Mouse (Mus musculus) limb, embryonic 14.5 days (tissue): Measurements from ENCODE around the gene Cped1. TPM values are rescaled to one million over a fixed set of nuclear protein-coding genes. Genes with fewer than 3 reads are reported as not detected.

Experiments
- ATAC-seq: fragments of 200-750 bp; cut with Nextera tagmentation; 2 replicates; pipeline ENCODE4 v1.8.0; 2017; ENCODE audit warnings: low read depth, moderate number of reproducible peaks, moderate TSS enrichment; ENCODE audit not compliant: low FRiP score
- DNase-seq: peaks from one replicate; pipeline ENCODE4 v3.0.0-alpha.2; 2015; ENCODE audit warnings: low spot score
- H3K27ac ChIP-seq: fragments of 300-500 bp; sonication (generic); replicated peaks from 2 replicates; pipeline ENCODE4 v1.5.1; 2014; ENCODE audit warnings: low read depth, mild to moderate bottlenecking, low read length, moderate library complexity, mixed read lengths
- H3K27me3 ChIP-seq: fragments of 300-500 bp; sonication (generic); 2 replicates; pipeline ENCODE4 v1.6.1; 2014; ENCODE audit warnings: low read length, mixed read lengths; ENCODE audit not compliant: control insufficient read depth, insufficient read depth
- H3K36me3 ChIP-seq: fragments of 300-500 bp; sonication (generic); 2 replicates; pipeline ENCODE4 v1.6.1; 2014; ENCODE audit warnings: mild to moderate bottlenecking, low read length, moderate library complexity, mixed read lengths; ENCODE audit not compliant: control insufficient read depth, insufficient read depth
- H3K4me1 ChIP-seq: fragments of 300-500 bp; sonication (generic); 2 replicates; pipeline ENCODE4 v1.6.1; 2014; ENCODE audit warnings: antibody characterized with exemption, low read length, mixed read lengths; ENCODE audit not compliant: control insufficient read depth, insufficient read depth
- H3K4me2 ChIP-seq: fragments of 300-500 bp; sonication (generic); replicated peaks from 2 replicates; pipeline ENCODE4 v1.6.1; 2014; ENCODE audit warnings: low read depth, mild to moderate bottlenecking, low read length, moderate library complexity; ENCODE audit not compliant: severe bottlenecking
- H3K4me3 ChIP-seq: fragments of 300-500 bp; sonication (generic); replicated peaks from 2 replicates; pipeline ENCODE4 v1.5.1; 2014; ENCODE audit warnings: low read length
- H3K9ac ChIP-seq: fragments of 300-500 bp; sonication (generic); 2 replicates; pipeline ENCODE4 v1.6.1; 2014; ENCODE audit warnings: mild to moderate bottlenecking, low read depth, low read length, moderate library complexity; ENCODE audit not compliant: severe bottlenecking
- H3K9me3 ChIP-seq: fragments of 300-500 bp; sonication (generic); 2 replicates; pipeline ENCODE4 v1.6.1; 2016; ENCODE audit warnings: low read length; ENCODE audit not compliant: control insufficient read depth
- POLR2A ChIP-seq: fragments of 200-500 bp; IDR thresholded peaks from 2 replicates; pipeline ENCODE4 v1.8.0; 2012; ENCODE audit warnings: inconsistent platforms, mild to moderate bottlenecking, moderate library complexity, borderline replicate concordance; ENCODE audit not compliant: insufficient read depth, insufficient read length; ENCODE audit errors: extremely low read depth
- WGBS: fragments of 180-500 bp; shearing (Covaris S2); extraction: QIAGEN DNeasy Blood & Tissue Kit; methylation state at CpG from one replicate; pipeline ENCODE4 v1.1.7; 2014; 5-methylcytosine and 5-hydroxymethylcytosine counted together
- polyA plus RNA-seq, 2 experiments: library from polyadenylated mRNA; depleted of rRNA in 1 of 2; stranded (reverse) in 1 of 2; unstranded in 1 of 2; fragments of >200 nt; fragmentation: Nextera tagmentation in 1 of 2; extraction: Ambion mirVana in 1 of 2; gene quantifications; 2 replicates each; pipeline versions ENCODE4 v1.2.1 to v1.2.3; 2012 to 2014

Gene Cped1
- polyA plus RNA-seq, 2 experiments, result 31.0 to 44.3 TPM

- H3K36me3 ChIP-seq, result peaks cover 8% of the 10 kb centered on the region; the same call in 1 of the 2 replicates
Measured at GRCm38 (mm10) chr6:22012501-22012900, 26.8 kb downstream of the Cped1 start.

DNA sequence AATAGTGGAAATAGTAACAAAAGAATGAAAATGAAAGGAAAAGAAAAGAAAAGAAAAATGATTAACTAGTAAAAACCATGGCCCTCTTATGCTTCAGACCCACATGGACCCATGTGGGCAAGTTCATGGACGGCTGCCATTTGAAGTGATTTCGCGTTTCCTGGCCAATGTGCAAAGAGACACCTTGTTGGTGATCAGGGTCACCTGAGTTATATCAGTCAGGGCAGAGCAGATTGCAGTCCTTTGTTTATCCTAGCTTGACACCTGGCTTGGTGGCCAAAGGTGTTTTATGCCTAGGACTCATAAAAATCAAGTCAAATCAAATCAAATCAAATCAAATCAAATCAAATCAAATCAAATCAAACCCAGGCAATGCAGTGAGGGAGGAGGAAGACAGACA, 27.7 kb downstream of the Cped1 start:
- ATAC-seq (no peak), DNase-seq (no peak)
- 93% methylated on average over 3 of the region's 3 CpGs for WGBS
- TF ChIP-seq POLR2A, result no peak
- Histone ChIP-seq H3K36me3 (peaks cover 14% of the 10 kb centered on the region; the same call in 1 of the 2 replicates), H3K27me3 (no peaks in the 10 kb centered on the region), H3K9ac (no peak overlapping the region), H3K4me2 (no peak overlapping the region), H3K9me3 (no peaks in the 10 kb centered on the region), H3K27ac (no peak overlapping the region), H3K4me1 (peaks cover 6% of the 10 kb centered on the region; the same call in 1 of the 2 replicates), H3K4me3 (no peak overlapping the region)

More at GRCm38 (mm10) chr6:22012501-22012900, 26.8 kb downstream of the Cped1 start:
- ATAC-seq (no peak), DNase-seq (no peak)
- no peaks in the 10 kb centered on the region for H3K9me3 ChIP-seq
- no peak for TF ChIP-seq POLR2A
- H3K9ac ChIP-seq, result no peak overlapping the region
- H3K27me3 ChIP-seq, result no peaks in the 10 kb centered on the region
- 65% methylated on average over 5 of the region's 5 CpGs for WGBS
- no peak overlapping the region for H3K4me2 ChIP-seq
- H3K27ac ChIP-seq, result no peak overlapping the region
- peaks cover 2% of the 10 kb centered on the region; the same call in 1 of the 2 replicates for H3K4me1 ChIP-seq
- H3K4me3 ChIP-seq, result no peak overlapping the region

DNA sequence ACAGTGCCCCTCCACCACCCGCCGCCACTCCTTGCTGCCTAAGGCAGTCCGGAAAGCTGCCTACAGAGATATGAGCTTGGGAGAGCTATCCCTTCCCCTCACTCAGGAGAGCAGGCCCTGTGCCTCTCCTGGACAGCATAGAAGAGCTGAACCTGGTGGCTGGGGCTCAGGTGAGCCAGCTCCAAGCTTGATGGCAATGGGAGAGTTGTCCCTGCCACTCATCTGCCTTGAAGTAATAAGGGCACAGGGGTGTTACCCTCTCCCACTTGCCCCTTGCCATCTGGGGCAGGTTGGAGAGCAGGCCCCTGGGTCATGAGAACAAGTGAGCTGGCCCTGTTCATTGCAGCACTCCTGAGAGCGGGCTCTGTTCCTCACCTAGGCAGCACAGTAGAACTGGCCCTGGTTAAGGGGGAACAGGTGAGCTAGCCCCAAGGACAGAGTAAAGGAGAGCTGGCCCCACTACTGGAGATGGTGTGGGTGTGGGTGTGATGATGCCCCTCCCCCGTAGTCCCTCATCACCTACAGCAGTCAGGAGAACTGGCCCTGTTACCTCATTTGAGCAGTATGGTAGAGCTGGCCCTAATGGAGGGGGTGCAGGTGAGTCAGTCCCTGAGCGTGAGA, 28.7 kb downstream of the Cped1 start:
- H3K4me2 ChIP-seq, result no peak overlapping the region
- peaks cover 16% of the 10 kb centered on the region; the same call in 1 of the 2 replicates for H3K36me3 ChIP-seq
- H3K9me3 ChIP-seq, result no peaks in the 10 kb centered on the region
- no peak overlapping the region for H3K27ac ChIP-seq
- H3K27me3 ChIP-seq, result no peaks in the 10 kb centered on the region
- H3K4me1 ChIP-seq, result peaks cover 10% of the 10 kb centered on the region; the same call in 1 of the 2 replicates
- no peak overlapping the region for H3K4me3 ChIP-seq
- no peak for TF ChIP-seq POLR2A
- no peak for DNase-seq
- no peak overlapping the region for H3K9ac ChIP-seq
- ATAC-seq, result no peak
- WGBS, result 95% methylated on average over 6 of the region's 6 CpGs

DNA sequence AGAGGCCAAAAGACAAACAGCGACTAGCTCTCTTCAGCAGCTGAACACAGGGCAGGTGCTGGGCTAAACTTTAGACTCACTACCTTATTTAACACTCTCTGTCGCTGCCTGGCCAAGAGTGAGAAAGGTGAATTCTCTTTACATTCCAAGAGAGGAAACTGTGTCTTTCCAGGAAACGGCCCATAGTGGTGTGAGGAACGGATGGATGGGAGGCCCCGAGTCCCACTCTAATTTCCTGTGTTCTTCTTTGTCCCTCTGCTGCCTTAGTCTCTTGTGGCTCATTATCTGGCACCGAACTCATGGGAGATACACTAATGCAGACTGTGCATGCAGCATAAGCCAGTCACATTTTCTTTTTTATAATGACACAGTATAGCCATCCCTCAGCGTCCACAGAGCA, 31.9 kb downstream of the Cped1 start:
- TF ChIP-seq POLR2A, result no peak
- peaks cover 16% of the 10 kb centered on the region; the same call in 1 of the 2 replicates for H3K36me3 ChIP-seq
- no peak overlapping the region for H3K4me2 ChIP-seq
- H3K4me1 ChIP-seq, result peaks cover 25% of the 10 kb centered on the region
- H3K27me3 ChIP-seq, result no peaks in the 10 kb centered on the region
- no peak overlapping the region for H3K9ac ChIP-seq
- ATAC-seq, result no peak
- no peak for DNase-seq
- no peaks in the 10 kb centered on the region for H3K9me3 ChIP-seq
- no peak overlapping the region for H3K4me3 ChIP-seq
- H3K27ac ChIP-seq, result no peak overlapping the region
- 61% methylated on average over 7 of the region's 7 CpGs for WGBS

DNA sequence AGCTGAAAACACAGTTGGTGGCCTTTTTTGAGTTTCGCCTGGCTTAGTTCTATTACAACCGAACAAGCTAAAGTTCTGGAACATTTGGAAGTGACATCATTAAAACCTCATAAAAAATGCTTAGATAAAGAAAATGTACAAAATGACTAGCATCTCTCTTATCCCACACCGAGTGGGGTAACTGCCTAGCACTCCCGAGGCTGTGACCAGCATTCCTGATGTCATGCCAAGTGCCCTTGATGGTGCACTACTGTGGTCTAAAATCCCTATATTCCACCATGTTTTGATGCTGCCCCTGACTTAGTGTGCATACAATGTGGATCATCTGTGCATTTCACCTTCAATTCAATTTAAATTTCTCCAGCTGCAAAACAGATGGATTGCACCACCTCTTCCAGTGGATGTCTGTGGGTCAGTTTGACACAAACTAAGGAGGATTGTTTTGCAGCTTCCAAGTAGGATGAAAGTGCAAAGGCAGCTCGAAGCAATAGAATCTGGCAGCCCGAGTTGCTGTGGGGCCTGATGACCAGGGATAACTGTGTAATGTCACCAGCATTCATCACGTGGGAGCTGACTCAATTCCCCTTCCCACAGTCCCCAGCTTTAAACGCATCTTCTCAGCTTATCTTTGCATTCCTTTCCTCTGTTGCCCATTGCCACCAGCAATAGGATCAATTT, 33.2 kb downstream of the Cped1 start:
- no peak overlapping the region for H3K4me2 ChIP-seq
- no peaks in the 10 kb centered on the region for H3K27me3 ChIP-seq
- no peak for ATAC-seq
- no peak for DNase-seq
- H3K4me3 ChIP-seq, result no peak overlapping the region
- no peak for TF ChIP-seq POLR2A
- 48% methylated on average over 8 of the region's 8 CpGs for WGBS
- peaks cover 14% of the 10 kb centered on the region; the same call in 1 of the 2 replicates for H3K36me3 ChIP-seq
- no peak overlapping the region for H3K9ac ChIP-seq
- H3K4me1 ChIP-seq, result peaks cover 25% of the 10 kb centered on the region
- no peak overlapping the region for H3K27ac ChIP-seq
- H3K9me3 ChIP-seq, result no peaks in the 10 kb centered on the region
